Mouse (Mus musculus): ENCODE results near the gene Pik3cd. TPM values are rescaled to one million over a fixed set of nuclear protein-coding genes. Genes with fewer than 3 reads are reported as not detected.
A peak's percentile ranks its signal among the peaks of the same experiment; 100 is the strongest.

The Pik3cd gene
- polyA plus RNA-seq, 1 experiment from 2014 or later = 14.0 TPM

GRCm38 (mm10) chr4:149608309-149608638, 94.1 kb downstream of the Pik3cd start:
- no peak overlapping the region for H3K4me2 ChIP-seq (replicated peaks)
- WGBS = 84% methylated on average over 6 of the region's 6 CpGs
- H3K4me1 ChIP-seq = peaks cover 36% of the 10 kb centered on the region
- H3K27ac ChIP-seq (replicated peaks) = no peak overlapping the region
- ATAC-seq (ENCODE audit: low FRiP score, low read depth) = no peak
- no peaks in the 10 kb centered on the region for H3K27me3 ChIP-seq
- no peak overlapping the region for H3K9ac ChIP-seq (replicated peaks)
- H3K4me3 ChIP-seq = no peak overlapping the region
- no peaks in the 10 kb centered on the region for H3K9me3 ChIP-seq
- H3K36me3 ChIP-seq = 0 out of 2 replicates have a peak, but pooled peaks cover 3% of the 10 kb centered on the region

- no peak overlapping the region for H3K4me3 ChIP-seq
- H3K27ac ChIP-seq (replicated peaks) = peak overlapping the region; percentile 54; the same call in 1 of the 2 replicates
- peaks cover 36% of the 10 kb centered on the region for H3K4me1 ChIP-seq
- WGBS = 64% methylated on average over 20 of the region's 20 CpGs
- H3K4me2 ChIP-seq (replicated peaks) = no peak overlapping the region
- H3K36me3 ChIP-seq = 0 out of 2 replicates have a peak, but pooled peaks cover 3% of the 10 kb centered on the region
- ATAC-seq (ENCODE audit: low FRiP score, low read depth) = peak; percentile 30; the same call in 1 of the 2 replicates
- H3K9me3 ChIP-seq = no peaks in the 10 kb centered on the region
- H3K27me3 ChIP-seq = no peaks in the 10 kb centered on the region
- H3K9ac ChIP-seq (replicated peaks) = no peak overlapping the region
Observed at GRCm38 (mm10) chr4:149607591-149608308, 94.6 kb downstream of the Pik3cd start.

- H3K36me3 ChIP-seq = 0 out of 2 replicates have a peak, but pooled peaks cover 3% of the 10 kb centered on the region
- H3K9me3 ChIP-seq = no peaks in the 10 kb centered on the region
- no peak overlapping the region for H3K4me3 ChIP-seq
- peak overlapping the region; percentile 54; the same call in 1 of the 2 replicates for H3K27ac ChIP-seq (replicated peaks)
- H3K4me2 ChIP-seq (replicated peaks) = no peak overlapping the region
- ATAC-seq (ENCODE audit: low FRiP score, low read depth) = 0 out of 2 replicates have a peak, but pooled peaks have one; percentile 23
- WGBS = 42% methylated on average over 15 of the region's 15 CpGs
- H3K9ac ChIP-seq (replicated peaks) = no peak overlapping the region; the same call in 1 of the 2 replicates
- peaks cover 41% of the 10 kb centered on the region for H3K4me1 ChIP-seq
- H3K27me3 ChIP-seq = no peaks in the 10 kb centered on the region
Observed at GRCm38 (mm10) chr4:149606766-149607358, 95.5 kb downstream of the Pik3cd start.

- Histone ChIP-seq H3K4me1 (peaks cover 47% of the 10 kb centered on the region), H3K36me3 (0 out of 2 replicates have a peak, but pooled peaks cover 3% of the 10 kb centered on the region), H3K27ac (replicated peaks) (peak overlapping the region; percentile 54), H3K4me3 (no peak overlapping the region), H3K9ac (replicated peaks) (no peak overlapping the region), H3K9me3 (no peaks in the 10 kb centered on the region), H3K4me2 (replicated peaks) (no peak overlapping the region), H3K27me3 (no peaks in the 10 kb centered on the region)
- 76% methylated on average over 18 of the region's 18 CpGs for WGBS
- no peak for ATAC-seq (ENCODE audit: low FRiP score, low read depth)
Observed at GRCm38 (mm10) chr4:149606056-149606455, 96.3 kb downstream of the Pik3cd start.

- no peak for ATAC-seq (ENCODE audit: low FRiP score, low read depth)
- 0 out of 2 replicates have a peak, but pooled peaks cover 3% of the 10 kb centered on the region for H3K36me3 ChIP-seq
- H3K4me3 ChIP-seq = no peak overlapping the region
- H3K27me3 ChIP-seq = no peaks in the 10 kb centered on the region
- H3K9me3 ChIP-seq = no peaks in the 10 kb centered on the region
- no peak overlapping the region for H3K4me2 ChIP-seq (replicated peaks)
- no peak overlapping the region for H3K9ac ChIP-seq (replicated peaks)
- H3K27ac ChIP-seq (replicated peaks) = no peak overlapping the region
- peaks cover 48% of the 10 kb centered on the region for H3K4me1 ChIP-seq
- 79% methylated on average over 3 of the region's 3 CpGs for WGBS
Observed at GRCm38 (mm10) chr4:149604518-149604917, 97.9 kb downstream of the Pik3cd start.

GRCm38 (mm10) chr4:149603860-149604259, 98.5 kb downstream of the Pik3cd start:
- ATAC-seq (ENCODE audit: low FRiP score, low read depth) = no peak
- H3K36me3 ChIP-seq = 0 out of 2 replicates have a peak, but pooled peaks cover 3% of the 10 kb centered on the region
- H3K4me2 ChIP-seq (replicated peaks) = no peak overlapping the region
- no peaks in the 10 kb centered on the region for H3K27me3 ChIP-seq
- no peak overlapping the region for H3K9ac ChIP-seq (replicated peaks)
- 53% methylated on average over 1 of the region's 1 CpGs for WGBS
- H3K27ac ChIP-seq (replicated peaks) = no peak overlapping the region
- H3K9me3 ChIP-seq = no peaks in the 10 kb centered on the region
- H3K4me3 ChIP-seq = no peak overlapping the region
- peaks cover 42% of the 10 kb centered on the region for H3K4me1 ChIP-seq

- Histone ChIP-seq H3K27me3 (no peaks in the 10 kb centered on the region), H3K4me2 (replicated peaks) (no peak overlapping the region), H3K9ac (replicated peaks) (no peak overlapping the region), H3K4me1 (peaks cover 34% of the 10 kb centered on the region), H3K27ac (replicated peaks) (no peak overlapping the region), H3K4me3 (no peak overlapping the region), H3K36me3 (no peaks in the 10 kb centered on the region), H3K9me3 (no peaks in the 10 kb centered on the region)
- 51% methylated on average over 7 of the region's 7 CpGs for WGBS
- ATAC-seq (ENCODE audit: low FRiP score, low read depth) = no peak
Observed at GRCm38 (mm10) chr4:149602236-149602635, 100.1 kb downstream of the Pik3cd start.

- Histone ChIP-seq H3K27ac (replicated peaks) (0 out of 2 replicates have a peak overlapping the region, but pooled peaks have one; percentile 15), H3K27me3 (no peaks in the 10 kb centered on the region)
Observed at GRCm38 (mm10) chr4:149601484-149601883, 100.9 kb downstream of the Pik3cd start.

GRCm38 (mm10) chr4:149600130-149600529, 102.2 kb downstream of the Pik3cd start:
- ATAC-seq (ENCODE audit: low FRiP score, low read depth) = no peak
- no peak overlapping the region for H3K4me3 ChIP-seq
- H3K36me3 ChIP-seq = no peaks in the 10 kb centered on the region
- H3K4me1 ChIP-seq = peaks cover 20% of the 10 kb centered on the region
- no peak overlapping the region for H3K4me2 ChIP-seq (replicated peaks)
- WGBS = 90% methylated on average over 4 of the region's 4 CpGs
- no peak overlapping the region for H3K27ac ChIP-seq (replicated peaks)
- no peaks in the 10 kb centered on the region for H3K27me3 ChIP-seq
- H3K9ac ChIP-seq (replicated peaks) = no peak overlapping the region
- no peaks in the 10 kb centered on the region for H3K9me3 ChIP-seq

More at GRCm38 (mm10) chr4:149601484-149601883, 100.9 kb downstream of the Pik3cd start:
- Histone ChIP-seq H3K4me1 (peaks cover 26% of the 10 kb centered on the region), H3K9ac (replicated peaks) (no peak overlapping the region), H3K36me3 (no peaks in the 10 kb centered on the region), H3K4me2 (replicated peaks) (no peak overlapping the region), H3K4me3 (no peak overlapping the region), H3K9me3 (no peaks in the 10 kb centered on the region)
- ATAC-seq (ENCODE audit: low FRiP score, low read depth) = no peak
- WGBS = 41% methylated on average over 4 of the region's 4 CpGs

GRCm38 (mm10) chr4:149599549-149599948, 102.8 kb downstream of the Pik3cd start:
- H3K9ac ChIP-seq (replicated peaks) = no peak overlapping the region
- H3K27ac ChIP-seq (replicated peaks) = no peak overlapping the region
- H3K9me3 ChIP-seq = no peaks in the 10 kb centered on the region
- H3K4me3 ChIP-seq = no peak overlapping the region
- H3K4me2 ChIP-seq (replicated peaks) = no peak overlapping the region
- peaks cover 25% of the 10 kb centered on the region for H3K4me1 ChIP-seq
- no peaks in the 10 kb centered on the region for H3K27me3 ChIP-seq
- no peak for ATAC-seq (ENCODE audit: low FRiP score, low read depth)
- H3K36me3 ChIP-seq = no peaks in the 10 kb centered on the region
- 83% methylated on average over 6 of the region's 6 CpGs for WGBS
